Mouse (Mus musculus): ENCODE measurements around the gene Esrrg. TPM values are rescaled to one million over a fixed set of nuclear protein-coding genes. Genes with fewer than 3 reads are reported as not detected.

Gene Esrrg
- polyA plus RNA-seq, 1 experiment from 2014 or later, result 14.6 TPM

DNA sequence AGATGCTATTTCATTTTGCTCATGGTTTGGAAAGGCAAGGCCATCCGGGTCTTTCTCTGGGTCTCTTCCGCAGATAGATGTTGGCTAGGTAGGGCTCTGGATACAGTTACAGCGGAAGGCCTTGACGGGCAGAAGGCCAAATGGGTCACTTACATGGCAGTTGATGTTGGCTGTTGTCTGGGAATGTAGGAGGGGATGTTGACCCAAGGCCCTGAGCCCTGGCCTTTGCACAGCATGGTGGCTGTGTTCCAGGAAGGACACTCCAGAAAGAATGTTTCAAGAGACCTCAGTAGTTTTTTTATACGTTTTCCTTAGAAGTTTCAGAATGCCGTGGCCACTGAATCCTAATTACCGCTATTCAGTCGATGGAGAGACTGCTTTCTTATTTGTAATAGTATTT lies 22.9 kb downstream of the Esrrg start:
- ATAC-seq (ENCODE audit: low FRiP score), result no peak
- DNase-seq (ENCODE audit: low spot score), result no peak

DNA sequence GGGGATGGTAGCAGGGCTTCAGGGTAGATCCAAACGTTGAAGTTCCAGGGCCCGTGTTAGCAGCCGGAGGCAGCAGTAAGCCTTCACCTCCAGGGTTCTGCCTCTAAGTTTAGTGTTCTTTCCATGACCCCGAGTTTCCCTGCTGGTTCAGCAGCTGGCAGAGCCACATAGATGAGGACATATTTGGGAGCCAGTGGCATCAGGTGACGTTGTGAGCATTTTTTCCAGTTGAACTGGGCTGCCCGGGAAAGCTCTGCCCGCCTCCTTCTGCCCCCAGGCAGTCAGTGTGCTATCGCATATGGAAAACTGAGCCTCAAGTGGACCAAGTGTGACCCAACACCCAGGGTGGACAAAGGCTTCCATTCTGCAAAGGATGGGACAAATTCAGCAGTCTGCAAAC lies 36.7 kb downstream of the Esrrg start:
- no peaks in the 10 kb centered on the region for H3K9me3 ChIP-seq (ENCODE audit: control insufficient read depth, low read length)
- no peak overlapping the region for H3K4me2 ChIP-seq (replicated peaks; ENCODE audit: low read depth, low read length)
- ATAC-seq (ENCODE audit: low FRiP score), result no peak
- H3K36me3 ChIP-seq (ENCODE audit: control insufficient read depth, insufficient read depth, low read length), result no peaks in the 10 kb centered on the region
- no peak overlapping the region for H3K27ac ChIP-seq (ENCODE audit: low read depth, low read length)
- H3K27me3 ChIP-seq (ENCODE audit: control insufficient read depth, insufficient read depth, low read length), result no peaks in the 10 kb centered on the region
- H3K4me3 ChIP-seq (ENCODE audit: low read depth, low read length), result no peak overlapping the region
- no peak for DNase-seq (ENCODE audit: low spot score)
- no peaks in the 10 kb centered on the region for H3K4me1 ChIP-seq (replicated peaks; ENCODE audit: control insufficient read depth, insufficient read depth, low read length)
- 79% methylated on average over 8 of the region's 8 CpGs for WGBS
- no peak overlapping the region for H3K9ac ChIP-seq (ENCODE audit: low read depth, low read length)

More for the DNA sequence above, 22.9 kb downstream of the Esrrg start:
- Histone ChIP-seq H3K27ac (ENCODE audit: low read depth, low read length) (no peak overlapping the region), H3K27me3 (ENCODE audit: control insufficient read depth, insufficient read depth, low read length) (no peaks in the 10 kb centered on the region), H3K9me3 (ENCODE audit: control insufficient read depth, low read length) (no peaks in the 10 kb centered on the region), H3K9ac (ENCODE audit: low read depth, low read length) (no peak overlapping the region), H3K4me3 (ENCODE audit: low read depth, low read length) (no peak overlapping the region), H3K36me3 (ENCODE audit: control insufficient read depth, insufficient read depth, low read length) (no peaks in the 10 kb centered on the region), H3K4me2 (replicated peaks; ENCODE audit: low read depth, low read length) (no peak overlapping the region), H3K4me1 (replicated peaks; ENCODE audit: control insufficient read depth, insufficient read depth, low read length) (no peaks in the 10 kb centered on the region)
- WGBS, result 65% methylated on average over 8 of the region's 8 CpGs

DNA sequence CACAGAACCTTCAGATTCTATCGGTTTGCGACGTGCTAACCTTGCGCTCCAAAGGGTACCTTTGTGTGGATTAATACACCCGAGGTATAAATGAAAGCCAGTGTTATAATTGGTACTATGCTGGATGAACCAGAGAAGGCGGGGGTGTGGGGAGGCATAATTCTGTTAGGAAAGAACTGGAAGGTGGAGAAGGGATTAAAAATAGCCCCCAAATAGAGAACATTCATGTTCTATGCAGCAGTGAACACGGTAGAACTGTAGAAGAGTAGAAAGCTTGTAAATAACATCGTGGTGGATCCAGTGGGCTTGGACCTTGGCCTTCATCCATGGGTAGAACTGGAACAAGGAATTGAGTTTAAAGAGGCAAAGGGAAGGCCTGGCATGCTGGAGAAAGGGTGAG lies 40.0 kb downstream of the Esrrg start:
- DNase-seq (ENCODE audit: low spot score), result no peak
- Histone ChIP-seq H3K36me3 (ENCODE audit: control insufficient read depth, insufficient read depth, low read length) (no peaks in the 10 kb centered on the region), H3K9me3 (ENCODE audit: control insufficient read depth, low read length) (no peaks in the 10 kb centered on the region), H3K27ac (ENCODE audit: low read depth, low read length) (no peak overlapping the region), H3K4me2 (replicated peaks; ENCODE audit: low read depth, low read length) (no peak overlapping the region), H3K27me3 (ENCODE audit: control insufficient read depth, insufficient read depth, low read length) (no peaks in the 10 kb centered on the region), H3K9ac (ENCODE audit: low read depth, low read length) (no peak overlapping the region), H3K4me3 (ENCODE audit: low read depth, low read length) (no peak overlapping the region), H3K4me1 (replicated peaks; ENCODE audit: control insufficient read depth, insufficient read depth, low read length) (peaks cover 2% of the 10 kb centered on the region; the same call in 1 of the 2 replicates)
- whole genome bisulfite sequencing, result 92% methylated on average over 8 of the region's 8 CpGs
- no peak for ATAC-seq (ENCODE audit: low FRiP score)

DNA sequence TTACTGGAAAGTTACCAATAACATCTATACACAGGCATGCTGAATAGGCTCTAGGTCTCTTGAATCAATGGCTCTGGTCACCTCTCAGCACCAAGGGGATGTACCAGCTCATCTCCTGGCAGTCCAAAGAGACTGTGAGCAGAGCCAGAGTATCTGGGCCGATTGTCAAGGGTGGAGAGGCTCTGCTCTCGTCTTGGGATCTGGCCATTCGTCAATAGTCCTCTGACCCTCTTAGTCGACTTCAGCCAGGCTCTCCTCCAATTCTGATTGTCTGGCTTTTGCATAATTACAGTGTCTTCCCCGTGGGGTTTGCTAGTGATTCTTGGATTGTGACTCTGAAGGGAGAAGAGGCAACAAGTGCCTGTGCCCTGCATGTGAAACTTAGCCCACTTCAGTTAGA lies 41.3 kb downstream of the Esrrg start:
- no peak for ATAC-seq (ENCODE audit: low FRiP score)
- no peak for DNase-seq (ENCODE audit: low spot score)
- H3K27ac ChIP-seq (ENCODE audit: low read depth, low read length), result no peak overlapping the region
- H3K27me3 ChIP-seq (ENCODE audit: control insufficient read depth, insufficient read depth, low read length), result no peaks in the 10 kb centered on the region
- no peaks in the 10 kb centered on the region for H3K9me3 ChIP-seq (ENCODE audit: control insufficient read depth, low read length)
- H3K36me3 ChIP-seq (ENCODE audit: control insufficient read depth, insufficient read depth, low read length), result no peaks in the 10 kb centered on the region
- H3K4me3 ChIP-seq (ENCODE audit: low read depth, low read length), result no peak overlapping the region
- 66% methylated on average over 5 of the region's 5 CpGs for WGBS
- no peak overlapping the region for H3K4me2 ChIP-seq (replicated peaks; ENCODE audit: low read depth, low read length)
- peaks cover 2% of the 10 kb centered on the region; the same call in 1 of the 2 replicates for H3K4me1 ChIP-seq (replicated peaks; ENCODE audit: control insufficient read depth, insufficient read depth, low read length)
- H3K9ac ChIP-seq (ENCODE audit: low read depth, low read length), result no peak overlapping the region

DNA sequence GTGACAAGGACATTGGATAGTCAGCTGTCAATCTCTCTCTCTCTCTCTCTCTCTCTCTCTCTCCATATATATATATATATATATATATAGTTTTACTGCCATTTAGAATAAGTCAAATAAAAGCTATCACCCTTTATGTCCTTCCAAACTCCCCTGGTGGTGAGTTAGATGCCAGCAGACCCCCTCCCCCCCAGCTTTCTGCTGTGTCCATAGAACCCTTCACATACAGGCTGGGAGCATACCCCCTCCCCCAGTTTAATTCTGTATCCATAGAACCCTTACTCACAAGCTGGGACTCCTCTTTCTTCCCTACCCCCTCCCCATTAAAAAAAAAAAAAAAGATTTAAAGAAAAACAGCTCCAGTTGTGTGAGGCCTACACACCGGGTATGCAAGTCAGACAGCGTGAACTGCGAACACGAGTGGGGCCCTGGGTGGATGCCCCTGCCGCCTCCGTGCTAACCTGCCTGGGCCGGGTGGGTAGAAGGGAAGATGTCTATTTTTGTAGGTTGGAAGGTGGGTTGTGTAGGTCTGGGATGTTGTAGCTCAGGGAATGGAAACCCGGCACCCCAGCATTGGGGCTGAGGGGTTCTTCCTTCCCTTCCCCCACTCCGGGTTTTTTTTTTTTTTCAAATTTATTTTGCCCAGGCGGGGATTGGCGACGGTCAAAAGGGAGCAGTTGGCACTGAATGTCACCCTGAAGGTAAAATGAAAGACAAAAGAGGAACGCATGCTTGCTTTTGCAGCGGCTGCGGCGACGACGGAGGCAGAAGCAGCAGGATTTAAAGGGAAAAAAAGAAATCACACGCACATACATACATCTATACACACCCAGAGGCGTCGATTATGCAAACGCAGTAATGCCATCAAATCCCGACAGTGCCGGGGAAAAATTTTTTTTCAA lies 42.4 kb downstream of the Esrrg start:
- Histone ChIP-seq H3K4me2 (replicated peaks; ENCODE audit: low read depth, low read length) (peak overlapping the region; percentile 78), H3K27me3 (ENCODE audit: control insufficient read depth, insufficient read depth, low read length) (no peaks in the 10 kb centered on the region), H3K9ac (ENCODE audit: low read depth, low read length) (peak overlapping the region; percentile 88), H3K4me1 (replicated peaks; ENCODE audit: control insufficient read depth, insufficient read depth, low read length) (peaks cover 2% of the 10 kb centered on the region; the same call in 1 of the 2 replicates), H3K36me3 (ENCODE audit: control insufficient read depth, insufficient read depth, low read length) (no peaks in the 10 kb centered on the region), H3K27ac (ENCODE audit: low read depth, low read length) (no peak overlapping the region), H3K9me3 (ENCODE audit: control insufficient read depth, low read length) (no peaks in the 10 kb centered on the region), H3K4me3 (ENCODE audit: low read depth, low read length) (peak overlapping the region; percentile 47)
- ATAC-seq (ENCODE audit: low FRiP score) (peak; percentile 41), DNase-seq (ENCODE audit: low spot score) (peak; percentile 33)
- WGBS, result 7% methylated on average over 24 of the region's 24 CpGs

DNA sequence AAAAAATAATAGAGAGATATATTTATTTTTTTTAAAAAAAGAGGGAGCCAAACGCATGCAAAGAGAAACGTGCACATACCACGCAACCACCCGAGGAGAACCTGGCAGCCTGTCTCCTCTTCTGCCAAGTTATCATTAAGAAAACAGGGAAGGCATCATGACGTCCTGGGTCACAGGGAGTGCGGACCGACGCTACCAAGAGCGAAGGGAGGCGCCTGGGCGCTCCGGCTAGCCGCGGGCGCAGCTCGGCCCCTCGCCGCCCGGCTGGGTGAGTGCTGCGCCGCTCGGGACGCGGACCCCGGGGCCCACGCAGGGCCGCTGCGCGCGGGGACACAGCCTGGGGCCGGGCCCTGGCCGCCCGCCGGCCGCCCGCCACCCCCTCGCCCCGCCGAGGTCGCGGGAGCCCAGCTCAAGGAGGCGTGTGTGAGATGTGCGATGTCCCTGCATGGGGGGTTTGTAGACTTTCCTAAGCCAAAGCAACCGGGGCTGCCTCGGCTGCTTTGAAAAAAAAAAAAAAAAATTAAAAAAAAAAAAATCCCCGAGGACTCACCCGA lies 43.2 kb downstream of the Esrrg start:
- H3K36me3 ChIP-seq (ENCODE audit: control insufficient read depth, insufficient read depth, low read length), result no peaks in the 10 kb centered on the region
- H3K27me3 ChIP-seq (ENCODE audit: control insufficient read depth, insufficient read depth, low read length), result no peaks in the 10 kb centered on the region
- peak overlapping the region; percentile 88 for H3K9ac ChIP-seq (ENCODE audit: low read depth, low read length)
- DNase-seq (ENCODE audit: low spot score) (peak; percentile 67), ATAC-seq (ENCODE audit: low FRiP score) (peak; percentile 86)
- H3K9me3 ChIP-seq (ENCODE audit: control insufficient read depth, low read length), result no peaks in the 10 kb centered on the region
- H3K4me3 ChIP-seq (ENCODE audit: low read depth, low read length), result peak overlapping the region; percentile 47
- peak overlapping the region; percentile 30; the same call in 1 of the 2 replicates for H3K27ac ChIP-seq (ENCODE audit: low read depth, low read length)
- peaks cover 2% of the 10 kb centered on the region; the same call in 1 of the 2 replicates for H3K4me1 ChIP-seq (replicated peaks; ENCODE audit: control insufficient read depth, insufficient read depth, low read length)
- peak overlapping the region; percentile 78 for H3K4me2 ChIP-seq (replicated peaks; ENCODE audit: low read depth, low read length)
- 0% methylated on average over 36 of the region's 47 CpGs for WGBS

DNA sequence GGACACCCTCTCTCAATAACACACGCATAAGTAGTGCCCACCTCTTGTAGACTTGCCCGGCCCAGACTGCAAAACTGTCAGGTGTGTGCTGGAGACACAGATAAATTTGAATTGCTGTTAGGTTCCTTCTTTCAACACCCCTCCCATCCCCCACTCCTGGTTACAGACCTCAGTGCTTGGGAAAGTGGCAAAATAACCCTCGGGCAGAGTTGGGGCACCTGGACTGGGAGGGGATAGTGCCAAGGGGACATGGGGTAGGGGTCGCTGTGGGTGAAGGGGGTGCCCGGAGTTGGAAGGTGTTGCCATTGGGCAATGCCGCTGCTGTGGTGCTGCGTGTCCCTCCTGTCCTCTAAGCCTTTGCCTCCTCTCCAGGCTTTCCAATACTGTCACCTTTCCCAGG lies 43.9 kb downstream of the Esrrg start:
- H3K36me3 ChIP-seq (ENCODE audit: control insufficient read depth, insufficient read depth, low read length), result no peaks in the 10 kb centered on the region
- 13% methylated on average over 7 of the region's 7 CpGs for WGBS
- peak overlapping the region; percentile 78 for H3K4me2 ChIP-seq (replicated peaks; ENCODE audit: low read depth, low read length)
- H3K4me1 ChIP-seq (replicated peaks; ENCODE audit: control insufficient read depth, insufficient read depth, low read length), result peaks cover 2% of the 10 kb centered on the region; the same call in 1 of the 2 replicates
- H3K4me3 ChIP-seq (ENCODE audit: low read depth, low read length), result peak overlapping the region; percentile 47
- H3K9ac ChIP-seq (ENCODE audit: low read depth, low read length), result no peak overlapping the region
- ATAC-seq (ENCODE audit: low FRiP score), result peak; percentile 24
- no peaks in the 10 kb centered on the region for H3K9me3 ChIP-seq (ENCODE audit: control insufficient read depth, low read length)
- no peaks in the 10 kb centered on the region for H3K27me3 ChIP-seq (ENCODE audit: control insufficient read depth, insufficient read depth, low read length)
- H3K27ac ChIP-seq (ENCODE audit: low read depth, low read length), result no peak overlapping the region
- DNase-seq (ENCODE audit: low spot score), result no peak

DNA sequence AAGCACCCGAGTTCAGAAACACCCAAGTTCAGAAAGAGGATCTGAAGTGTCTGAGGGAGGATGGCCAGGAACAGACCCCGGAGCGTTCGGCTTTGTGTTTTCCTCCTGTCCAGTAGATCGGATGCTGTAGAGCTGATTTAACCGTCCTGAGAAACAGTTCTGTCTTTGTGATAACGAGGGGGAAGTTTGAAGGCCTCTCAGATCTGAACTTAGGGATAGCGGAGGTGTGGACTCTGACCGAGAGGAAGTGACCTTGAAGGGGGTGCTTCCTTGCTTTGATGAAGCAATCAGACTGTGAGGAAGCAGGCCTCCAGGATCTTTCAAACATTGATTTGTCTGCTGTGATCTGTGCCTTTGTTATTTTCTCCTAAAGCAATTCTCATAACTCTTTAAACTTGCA lies 44.8 kb downstream of the Esrrg start:
- no peaks in the 10 kb centered on the region for H3K36me3 ChIP-seq (ENCODE audit: control insufficient read depth, insufficient read depth, low read length)
- DNase-seq (ENCODE audit: low spot score) (no peak), ATAC-seq (ENCODE audit: low FRiP score) (no peak)
- H3K4me1 ChIP-seq (replicated peaks; ENCODE audit: control insufficient read depth, insufficient read depth, low read length), result peaks cover 2% of the 10 kb centered on the region; the same call in 1 of the 2 replicates
- H3K27me3 ChIP-seq (ENCODE audit: control insufficient read depth, insufficient read depth, low read length), result no peaks in the 10 kb centered on the region
- H3K4me2 ChIP-seq (replicated peaks; ENCODE audit: low read depth, low read length), result no peak overlapping the region
- H3K9me3 ChIP-seq (ENCODE audit: control insufficient read depth, low read length), result no peaks in the 10 kb centered on the region
- 57% methylated on average over 9 of the region's 9 CpGs for WGBS
- no peak overlapping the region for H3K9ac ChIP-seq (ENCODE audit: low read depth, low read length)
- no peak overlapping the region for H3K4me3 ChIP-seq (ENCODE audit: low read depth, low read length)
- no peak overlapping the region for H3K27ac ChIP-seq (ENCODE audit: low read depth, low read length)

All from hindbrain, embryonic 11.5 days (tissue).